Mouse (Mus musculus): ENCODE results near the gene Pacs2. TPM values are rescaled to one million over a fixed set of nuclear protein-coding genes. Genes with fewer than 3 reads are reported as not detected.
A peak's percentile ranks its signal among the peaks of the same experiment; 100 is the strongest.

The Pacs2 gene
- total RNA-seq, 2 experiments from 2014 or later, result 10.0 to 16.8 TPM

DNA sequence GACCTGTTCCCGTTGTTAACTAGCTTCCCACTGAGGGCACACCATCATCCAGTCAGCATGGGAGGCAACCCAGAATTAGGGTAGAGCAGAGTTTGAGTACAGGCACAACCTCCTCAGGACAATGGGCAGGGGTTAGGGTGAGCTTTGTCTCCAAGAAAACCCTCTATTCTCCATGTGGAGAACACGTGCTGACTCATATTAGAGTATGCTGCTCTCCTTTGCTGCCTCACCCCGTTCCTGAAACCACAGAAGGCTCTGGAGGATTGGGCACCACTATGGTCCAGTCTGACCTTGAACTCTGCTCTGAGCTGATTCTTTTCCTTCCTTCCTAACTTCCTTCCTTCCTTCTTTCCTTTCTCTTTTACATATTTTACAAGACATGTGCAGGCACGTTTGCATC, 24.1 kb downstream of the Pacs2 start:
- ATAC-seq (replicated peaks; ENCODE audit: poor library complexity), result no peak

GRCm38 (mm10) chr12:113041481-113042439, 27.5 kb downstream of the Pacs2 start:
- ATAC-seq (replicated peaks; ENCODE audit: poor library complexity), result no peak

DNA sequence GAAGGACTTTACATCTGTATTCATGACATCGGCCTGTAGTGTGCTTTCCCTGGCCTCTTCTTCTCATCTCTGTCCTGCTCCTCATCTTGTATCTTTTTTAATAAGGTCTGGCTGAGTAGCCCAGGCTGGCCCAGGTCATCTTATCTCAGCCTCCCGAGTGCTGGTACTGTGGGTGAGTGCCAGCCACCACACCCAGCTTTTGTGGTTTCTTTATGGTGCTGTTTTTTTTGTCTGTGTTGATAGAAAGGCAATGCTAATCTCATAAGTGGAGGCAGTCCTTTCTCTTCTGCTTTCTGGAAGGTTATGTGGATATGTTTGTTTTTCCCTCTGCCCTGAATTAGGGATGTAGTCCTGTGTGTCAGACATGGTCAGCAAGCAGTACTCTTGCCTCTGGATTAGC, 28.2 kb downstream of the Pacs2 start:
- ATAC-seq (replicated peaks; ENCODE audit: poor library complexity), result peak; percentile 76

DNA sequence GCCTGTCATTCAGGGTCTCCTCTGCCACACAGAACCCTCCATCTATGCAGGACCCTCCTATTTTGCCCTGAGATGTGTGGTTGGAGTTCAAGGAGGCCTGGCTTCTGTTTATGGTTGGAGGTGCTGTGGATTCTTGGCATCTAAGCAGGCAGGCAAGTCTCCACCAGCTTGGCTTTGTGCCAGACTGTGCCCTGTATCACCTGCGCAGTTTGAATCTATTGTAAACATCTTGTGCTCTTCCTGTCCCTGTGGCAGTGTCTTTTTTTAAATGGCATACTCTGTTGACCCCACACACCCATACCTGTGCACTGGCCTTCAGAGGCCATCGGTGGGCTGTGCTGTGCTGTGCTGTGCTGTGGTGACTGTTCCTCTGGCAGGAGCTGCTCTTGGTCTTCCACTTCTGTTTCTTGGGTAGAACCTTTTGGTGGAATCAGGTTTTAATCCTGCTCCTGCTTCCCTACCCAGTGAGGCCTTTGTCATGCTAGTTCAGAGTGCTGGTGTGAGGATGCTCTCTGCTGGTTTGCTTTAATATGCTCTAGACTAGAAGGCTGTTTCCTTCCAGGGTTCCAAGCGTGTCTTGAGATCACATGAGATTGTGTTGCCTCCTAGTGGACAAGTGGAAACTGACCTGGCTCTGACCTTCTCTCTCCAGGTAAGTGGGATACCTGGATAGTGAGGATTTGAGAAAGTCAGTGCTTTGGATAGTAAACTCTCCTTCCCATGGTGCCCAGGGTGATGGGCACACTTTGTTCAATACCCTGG, 30.8 kb downstream of the Pacs2 start:
- ATAC-seq (replicated peaks; ENCODE audit: poor library complexity), result peak; percentile 24

- 0 out of 2 replicates have a peak, but pooled peaks have one; percentile 19 for ATAC-seq (replicated peaks; ENCODE audit: poor library complexity)
These were observed 32.6 kb downstream of the Pacs2 start for GRCm38 (mm10) chr12:113046861-113047260.

- ATAC-seq (replicated peaks; ENCODE audit: poor library complexity), result no peak
These were observed 33.8 kb downstream of the Pacs2 start for GRCm38 (mm10) chr12:113048103-113048502.

DNA sequence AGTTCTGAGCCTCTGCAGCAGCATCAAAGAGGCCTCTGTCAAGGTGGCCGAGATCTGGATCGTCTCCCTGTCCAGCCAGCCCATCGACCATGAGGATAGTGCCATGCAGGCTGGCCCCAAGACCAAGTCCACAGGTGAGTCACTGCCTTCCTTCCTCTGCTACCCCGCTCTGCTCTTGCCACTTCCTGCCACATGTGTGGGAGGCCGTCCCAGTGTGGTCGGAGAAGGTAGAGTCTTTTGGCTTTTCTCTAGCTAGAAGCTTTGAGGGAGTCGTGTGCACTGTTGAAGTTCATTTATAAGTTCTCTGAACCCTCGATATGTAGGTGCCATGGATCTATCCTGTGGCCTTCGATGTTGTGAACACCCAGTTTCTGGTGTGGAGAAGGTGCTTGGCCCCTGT, 35.5 kb downstream of the Pacs2 start:
- no peak for ATAC-seq (replicated peaks; ENCODE audit: poor library complexity)

GRCm38 (mm10) chr12:113050671-113051070, 36.4 kb downstream of the Pacs2 start:
- no peak for ATAC-seq (replicated peaks; ENCODE audit: poor library complexity)

GRCm38 (mm10) chr12:113051628-113052403, 37.5 kb downstream of the Pacs2 start:
- no peak for ATAC-seq (replicated peaks; ENCODE audit: poor library complexity)

GRCm38 (mm10) chr12:113056089-113056488, 41.8 kb downstream of the Pacs2 start:
- no peak for ATAC-seq (replicated peaks; ENCODE audit: poor library complexity)

DNA sequence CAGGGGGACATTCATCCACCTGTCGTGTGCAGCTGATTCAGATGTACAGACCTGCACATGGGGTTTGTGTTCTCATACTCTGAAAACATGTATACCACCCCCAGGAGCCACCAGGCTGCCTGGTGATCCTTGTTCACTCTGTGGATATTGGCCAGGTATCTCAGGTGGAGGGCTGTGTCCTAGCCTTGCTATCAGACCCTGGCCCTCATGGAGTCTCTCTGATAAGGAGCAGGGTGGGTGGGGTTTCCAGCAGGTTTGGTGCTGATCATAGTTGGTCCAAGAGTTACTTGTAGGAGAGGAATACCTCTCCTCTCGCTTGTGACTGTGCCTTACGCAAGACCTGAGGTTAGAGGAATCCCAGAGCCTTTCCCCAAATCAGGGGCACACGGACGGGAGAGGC, 45.9 kb downstream of the Pacs2 start:
- no peak for ATAC-seq (replicated peaks; ENCODE audit: poor library complexity)

DNA sequence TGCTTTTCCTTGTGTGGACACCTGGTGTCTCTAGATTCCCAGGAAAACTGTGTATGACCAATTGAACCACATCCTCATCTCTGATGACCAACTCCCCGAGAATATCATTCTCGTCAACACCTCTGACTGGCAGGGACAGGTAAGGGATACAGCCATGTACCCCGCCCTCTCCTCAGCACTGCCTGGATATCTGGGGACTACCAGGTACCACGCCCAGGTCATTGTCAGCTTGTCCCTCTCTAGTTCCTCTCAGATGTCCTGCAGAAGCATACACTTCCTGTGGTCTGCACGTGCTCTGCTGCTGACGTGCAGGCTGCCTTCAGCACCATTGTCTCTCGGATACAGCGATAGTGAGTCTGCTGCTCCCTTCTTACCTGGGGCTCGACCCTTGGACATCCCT, 47.3 kb downstream of the Pacs2 start:
- ATAC-seq (replicated peaks; ENCODE audit: poor library complexity), result no peak

DNA sequence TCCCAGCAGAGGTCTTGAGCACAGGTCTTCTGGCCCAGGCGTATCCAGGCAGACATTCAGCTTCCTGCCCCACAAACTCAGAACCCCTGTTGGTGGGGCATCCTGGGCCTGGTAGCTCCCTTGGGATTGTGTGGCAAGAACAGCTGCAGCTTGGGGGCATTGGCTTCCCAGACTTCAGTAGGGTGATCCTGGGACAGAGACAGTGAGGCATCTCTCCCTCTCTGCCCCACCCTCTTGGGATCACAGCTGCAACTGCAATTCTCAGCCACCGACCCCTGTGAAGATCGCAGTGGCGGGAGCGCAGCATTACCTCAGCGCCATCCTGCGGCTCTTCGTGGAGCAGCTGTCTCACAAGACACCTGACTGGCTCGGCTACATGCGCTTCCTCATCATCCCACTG, 47.9 kb downstream of the Pacs2 start:
- no peak for ATAC-seq (replicated peaks; ENCODE audit: poor library complexity)

- ATAC-seq (replicated peaks; ENCODE audit: poor library complexity), result no peak
These were observed 49.4 kb downstream of the Pacs2 start for GRCm38 (mm10) chr12:113063700-113064099.

DNA sequence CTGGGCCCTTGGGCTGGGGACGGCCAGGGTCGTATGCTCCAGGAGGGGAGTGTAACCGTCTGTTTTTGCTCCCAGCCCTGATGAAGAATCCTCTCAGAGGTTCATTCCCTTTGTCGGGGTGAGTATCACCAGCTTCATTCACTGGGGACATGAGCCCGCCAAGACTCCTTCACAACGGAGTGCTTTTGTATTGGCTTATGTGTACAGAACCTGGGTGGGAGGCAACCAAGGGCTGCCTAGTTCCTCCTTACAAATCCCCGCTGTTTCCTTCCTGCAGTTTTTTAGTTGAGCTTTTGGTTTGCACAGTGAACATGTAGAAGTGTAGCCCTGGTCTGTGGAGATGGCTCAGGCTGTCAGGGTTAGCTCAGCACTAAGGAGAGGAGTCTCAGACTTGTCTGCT, 53.7 kb downstream of the Pacs2 start:
- ATAC-seq (replicated peaks; ENCODE audit: poor library complexity), result peak; percentile 28; the same call in 1 of the 2 replicates

DNA sequence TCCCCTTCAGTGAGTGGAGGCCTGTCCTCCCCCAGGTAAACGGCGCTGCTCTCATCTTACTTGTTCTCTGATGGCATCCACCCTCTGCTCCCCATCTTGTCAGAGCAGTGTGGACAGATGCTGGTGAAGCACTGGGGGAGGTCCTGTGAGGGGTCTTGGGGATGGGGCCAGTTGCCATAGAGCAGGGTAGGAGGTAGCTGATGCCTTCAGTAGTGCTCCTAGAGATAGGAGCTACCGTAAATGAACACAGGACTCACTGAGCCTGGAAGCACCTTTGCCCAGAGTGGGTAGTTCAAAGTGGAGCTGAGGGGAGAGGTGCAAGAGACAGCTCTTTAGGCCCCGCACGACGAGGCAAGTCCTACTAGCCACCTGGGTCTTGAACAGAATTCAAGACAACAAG, 55.1 kb downstream of the Pacs2 start:
- no peak for ATAC-seq (replicated peaks; ENCODE audit: poor library complexity)

- ATAC-seq (replicated peaks; ENCODE audit: poor library complexity), result no peak
These were observed 57.0 kb downstream of the Pacs2 start for GRCm38 (mm10) chr12:113071321-113071720.

- no peak for ATAC-seq (replicated peaks; ENCODE audit: poor library complexity)
These were observed 57.5 kb downstream of the Pacs2 start for GRCm38 (mm10) chr12:113071827-113072226.

DNA sequence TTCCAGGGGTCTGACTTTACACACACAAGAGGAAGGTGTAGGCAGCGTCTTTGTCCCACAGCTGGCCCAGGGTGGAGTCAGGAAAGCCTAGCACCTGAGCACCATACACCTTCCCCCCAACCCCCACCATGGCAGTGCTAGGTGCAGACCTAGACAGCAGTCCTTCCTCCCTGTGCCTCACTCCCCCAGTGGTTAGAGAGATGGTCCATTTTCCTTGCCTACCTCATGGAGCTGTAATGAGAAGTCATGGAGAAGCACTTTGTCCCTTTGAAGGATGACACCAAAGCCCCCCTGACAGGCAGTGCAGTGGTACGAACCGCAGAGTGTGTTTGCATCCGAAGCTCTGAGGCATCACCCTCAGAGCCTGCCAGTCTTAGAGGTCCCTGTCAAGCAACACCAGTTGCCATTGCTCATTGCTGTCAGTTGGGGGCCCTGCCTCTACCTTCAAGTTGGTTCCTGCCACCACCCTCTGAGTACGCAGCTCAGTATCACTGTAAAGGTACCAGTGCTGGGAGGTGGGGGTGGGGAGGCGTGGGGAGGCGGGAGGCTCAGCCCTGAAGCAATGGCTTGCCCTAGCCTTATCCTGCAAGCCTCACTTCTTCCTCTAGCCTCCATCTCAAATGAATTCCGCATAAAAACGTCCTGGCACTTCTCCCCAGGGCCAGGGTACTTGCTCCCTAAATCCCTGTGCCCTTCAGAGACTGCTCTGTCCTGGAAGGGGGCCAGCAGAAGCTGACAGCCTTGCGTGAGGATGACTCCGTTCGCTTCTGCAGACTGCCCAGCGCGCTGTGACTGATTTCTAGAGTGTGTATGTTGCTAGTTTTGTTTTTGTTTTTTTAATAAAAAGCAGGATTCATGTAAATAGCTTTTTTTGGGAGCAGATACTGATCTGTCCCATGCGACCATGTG, 59.4 kb downstream of the Pacs2 start:
- peak; percentile 35 for ATAC-seq (replicated peaks; ENCODE audit: poor library complexity)
